Mouse (Mus musculus): ENCODE results near the gene Mrm3. TPM values are rescaled to one million over a fixed set of nuclear protein-coding genes. Genes with fewer than 3 reads are reported as not detected.
A peak's percentile ranks its signal among the peaks of the same experiment; 100 is the strongest.

Gene Mrm3
- total RNA-seq, 2 experiments from 2014 or later: 2.4 to 6.7 TPM

GRCm38 (mm10) chr11:76246439-76246838 is 2.9 kb downstream of the Mrm3 start:
- no peak for ATAC-seq (replicated peaks; ENCODE audit: low FRiP score, poor library complexity, severe bottlenecking)

GRCm38 (mm10) chr11:76247239-76247638 is 3.7 kb downstream of the Mrm3 start:
- ATAC-seq (replicated peaks; ENCODE audit: low FRiP score, poor library complexity, severe bottlenecking): no peak

GRCm38 (mm10) chr11:76252036-76252435 is 8.5 kb downstream of the Mrm3 start:
- ATAC-seq (replicated peaks; ENCODE audit: low FRiP score, poor library complexity, severe bottlenecking): no peak

- ATAC-seq (replicated peaks; ENCODE audit: low FRiP score, poor library complexity, severe bottlenecking): peak; percentile 79
Observed at GRCm38 (mm10) chr11:76253145-76253917, 9.8 kb downstream of the Mrm3 start.

- ATAC-seq (replicated peaks; ENCODE audit: low FRiP score, poor library complexity, severe bottlenecking): no peak
Observed at GRCm38 (mm10) chr11:76253918-76254264, 10.4 kb downstream of the Mrm3 start.

- ATAC-seq (replicated peaks; ENCODE audit: low FRiP score, poor library complexity, severe bottlenecking): no peak
Observed at GRCm38 (mm10) chr11:76255431-76256001, 12.0 kb downstream of the Mrm3 start.

GRCm38 (mm10) chr11:76256129-76256528 is 12.6 kb downstream of the Mrm3 start:
- no peak for ATAC-seq (replicated peaks; ENCODE audit: low FRiP score, poor library complexity, severe bottlenecking)

- ATAC-seq (replicated peaks; ENCODE audit: low FRiP score, poor library complexity, severe bottlenecking): no peak
Observed at GRCm38 (mm10) chr11:76257386-76257785, 13.9 kb downstream of the Mrm3 start.

- ATAC-seq (replicated peaks; ENCODE audit: low FRiP score, poor library complexity, severe bottlenecking): no peak
Observed at GRCm38 (mm10) chr11:76258511-76258910, 15.0 kb downstream of the Mrm3 start.

- no peak for ATAC-seq (replicated peaks; ENCODE audit: low FRiP score, poor library complexity, severe bottlenecking)
Observed at GRCm38 (mm10) chr11:76260208-76261050, 16.9 kb downstream of the Mrm3 start.

- no peak for ATAC-seq (replicated peaks; ENCODE audit: low FRiP score, poor library complexity, severe bottlenecking)
Observed at GRCm38 (mm10) chr11:76261224-76261623, 17.7 kb downstream of the Mrm3 start.

GRCm38 (mm10) chr11:76262611-76263351 is 19.3 kb downstream of the Mrm3 start:
- no peak for ATAC-seq (replicated peaks; ENCODE audit: low FRiP score, poor library complexity, severe bottlenecking)

GRCm38 (mm10) chr11:76267550-76267949 is 24.0 kb downstream of the Mrm3 start:
- ATAC-seq (replicated peaks; ENCODE audit: low FRiP score, poor library complexity, severe bottlenecking): no peak

- ATAC-seq (replicated peaks; ENCODE audit: low FRiP score, poor library complexity, severe bottlenecking): no peak
Observed at GRCm38 (mm10) chr11:76268001-76268459, 24.5 kb downstream of the Mrm3 start.

- no peak for ATAC-seq (replicated peaks; ENCODE audit: low FRiP score, poor library complexity, severe bottlenecking)
Observed at GRCm38 (mm10) chr11:76268521-76269065, 25.1 kb downstream of the Mrm3 start.

GRCm38 (mm10) chr11:76272440-76272839 is 28.9 kb downstream of the Mrm3 start:
- no peak for ATAC-seq (replicated peaks; ENCODE audit: low FRiP score, poor library complexity, severe bottlenecking)

GRCm38 (mm10) chr11:76278960-76279852 is 35.7 kb downstream of the Mrm3 start:
- ATAC-seq (replicated peaks; ENCODE audit: low FRiP score, poor library complexity, severe bottlenecking): no peak

GRCm38 (mm10) chr11:76279971-76280370 is 36.5 kb downstream of the Mrm3 start:
- no peak for ATAC-seq (replicated peaks; ENCODE audit: low FRiP score, poor library complexity, severe bottlenecking)

- ATAC-seq (replicated peaks; ENCODE audit: low FRiP score, poor library complexity, severe bottlenecking): no peak
Observed at GRCm38 (mm10) chr11:76283841-76284240, 40.3 kb downstream of the Mrm3 start.
